Mouse (Mus musculus) CH12.LX (cell line): ENCODE results near the gene Ndst2.

Experiments used
- MAZ ChIP-seq: IDR thresholded peaks from 2 replicates; pipeline ENCODE4 v1.6.1; 2012; ENCODE audit warnings: low read depth, mild to moderate bottlenecking, inconsistent platforms, low read length, improper control_type of control experiment, moderate library complexity
- SIN3A ChIP-seq: IDR thresholded peaks from 2 replicates; pipeline ENCODE4 v1.6.1; 2012; ENCODE audit warnings: low read length, improper control_type of control experiment, inconsistent platforms

GRCm38 (mm10) chr14:20748388-20748787 is 14.0 kb upstream of the Ndst2 start:
- TF ChIP-seq SIN3A (no peak), MAZ (no peak)
